Mouse (Mus musculus): ENCODE measurements around the gene Gm44511.
A peak's percentile ranks its signal among the peaks of the same experiment; 100 is the strongest.
"Not testable (repeated sequence)": the region's sequence is repeated elsewhere in the genome, so short reads cannot be mapped to it uniquely, and the experiment has no call there.

Gm44511 gene

DNA sequence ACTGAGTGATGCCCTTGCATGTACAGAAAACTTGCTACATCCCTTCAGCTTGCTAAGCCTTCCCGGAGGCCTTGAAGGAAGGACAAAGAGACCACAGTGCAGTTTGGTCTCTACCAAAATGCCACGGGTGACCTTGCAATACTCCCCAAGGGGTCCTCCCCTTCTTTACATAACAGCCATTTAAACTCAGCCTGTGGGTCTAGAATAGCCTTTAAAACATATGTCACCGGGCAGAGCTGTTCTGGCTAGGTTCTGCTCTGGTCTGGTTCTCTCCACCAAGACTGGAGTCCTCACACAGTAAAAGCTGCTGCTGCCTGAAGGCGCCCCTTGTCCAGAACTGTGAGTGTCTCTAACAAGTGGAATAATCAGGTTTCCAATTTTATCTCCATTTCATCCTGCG is 25.4 kb downstream of the Gm44511 start:
- DNase-seq (ENCODE audit: low read depth, low spot score), result not testable (repeated sequence)

- peak; percentile 50 for DNase-seq (ENCODE audit: low read depth, low spot score)
These were observed 26.2 kb downstream of the Gm44511 start for GRCm38 (mm10) chr6:128799896-128800270.

- DNase-seq (ENCODE audit: low read depth, low spot score), result peak; percentile 78
These were observed 26.8 kb downstream of the Gm44511 start for GRCm38 (mm10) chr6:128799144-128799895.

DNA sequence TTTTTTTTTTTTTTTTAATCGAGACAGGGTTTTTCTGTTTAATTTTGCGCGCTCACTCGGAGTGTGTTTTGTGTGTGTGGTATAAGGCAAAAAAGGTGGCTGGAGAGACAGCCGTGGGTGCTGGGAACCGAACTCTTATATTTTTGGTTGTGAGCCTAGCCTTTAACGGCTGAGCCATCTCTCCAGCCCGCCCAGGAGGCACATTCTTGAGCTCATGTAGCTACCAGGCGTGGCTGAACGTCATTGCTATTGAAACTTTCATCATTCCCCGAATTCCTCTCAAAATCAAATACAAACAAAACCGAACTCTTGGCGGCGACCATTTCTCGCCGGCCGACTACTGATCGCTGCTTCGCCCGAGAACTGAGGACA is 27.4 kb downstream of the Gm44511 start:
- peak; percentile 72 for DNase-seq (ENCODE audit: low read depth, low spot score)

GRCm38 (mm10) chr6:128797936-128798771 is 28.0 kb downstream of the Gm44511 start:
- DNase-seq (ENCODE audit: low read depth, low spot score), result peak; percentile 65

DNA sequence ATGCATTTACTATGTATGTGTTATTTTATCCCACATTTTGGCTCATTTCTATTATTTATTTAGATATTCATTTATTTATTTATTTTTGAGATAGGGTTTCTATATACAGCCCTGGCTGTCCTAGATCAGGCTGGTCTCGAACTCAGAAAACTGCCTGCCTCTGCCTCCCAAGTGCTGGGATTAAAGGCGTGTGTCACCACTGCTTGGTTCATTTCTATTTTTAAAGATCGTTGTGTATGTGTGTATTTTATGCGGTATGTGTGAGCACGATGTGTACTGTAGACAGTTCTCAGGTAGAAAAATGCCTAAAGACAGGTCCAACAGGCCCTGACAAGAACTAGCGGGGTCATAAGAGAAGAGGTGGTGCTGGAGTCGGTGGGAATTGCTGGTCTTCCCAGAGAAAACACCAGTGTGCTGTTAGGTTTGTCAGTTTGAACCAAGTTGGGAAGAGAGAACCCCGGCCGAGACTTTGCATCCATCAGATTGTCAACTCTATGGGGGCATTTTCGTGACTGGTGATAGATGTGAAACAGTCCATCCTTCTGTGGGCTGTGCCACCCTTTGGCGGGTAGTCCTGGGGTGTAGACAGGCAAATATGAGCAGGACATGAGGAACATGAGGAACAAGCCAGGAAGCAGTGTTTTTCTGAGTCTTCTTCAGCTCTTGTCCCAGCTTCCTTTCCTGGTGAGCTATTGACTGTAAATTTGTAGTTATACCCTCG is 28.8 kb downstream of the Gm44511 start:
- DNase-seq (ENCODE audit: low read depth, low spot score), result peak; percentile 34

- DNase-seq (ENCODE audit: low read depth, low spot score), result peak; percentile 13
These were observed 29.7 kb downstream of the Gm44511 start for GRCm38 (mm10) chr6:128796321-128796955.

GRCm38 (mm10) chr6:128793734-128794133 is 32.4 kb downstream of the Gm44511 start:
- DNase-seq (ENCODE audit: low read depth, low spot score), result peak; percentile 0

GRCm38 (mm10) chr6:128790491-128790994 is 35.6 kb downstream of the Gm44511 start:
- peak; percentile 87 for DNase-seq (ENCODE audit: low read depth, low spot score)

DNA sequence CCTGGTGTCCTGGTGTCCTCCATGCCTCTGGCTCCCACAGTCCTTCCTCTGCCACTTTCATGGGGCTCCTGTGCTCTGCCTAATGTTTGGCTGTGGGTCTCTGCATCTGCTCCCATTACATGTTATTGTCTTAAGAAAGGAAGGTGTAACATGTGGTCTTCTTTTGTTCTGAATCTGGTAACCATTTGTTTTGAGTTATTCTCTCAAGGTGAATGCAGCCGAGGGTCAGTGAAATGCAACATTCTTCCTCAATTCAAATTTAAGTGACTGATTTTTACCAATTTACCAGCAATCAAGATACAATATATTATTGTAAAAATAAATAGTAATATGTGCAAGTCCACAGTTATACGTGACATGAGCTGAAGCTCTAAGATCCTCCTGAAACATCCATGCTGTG is 37.0 kb downstream of the Gm44511 start, which contains the start of gene Klrb1c:
Gene Klrb1c, minus strand, starts transcription at position 101 of the 400 bp plus-strand sequence.
- no peak for DNase-seq (ENCODE audit: low read depth, low spot score)

DNA sequence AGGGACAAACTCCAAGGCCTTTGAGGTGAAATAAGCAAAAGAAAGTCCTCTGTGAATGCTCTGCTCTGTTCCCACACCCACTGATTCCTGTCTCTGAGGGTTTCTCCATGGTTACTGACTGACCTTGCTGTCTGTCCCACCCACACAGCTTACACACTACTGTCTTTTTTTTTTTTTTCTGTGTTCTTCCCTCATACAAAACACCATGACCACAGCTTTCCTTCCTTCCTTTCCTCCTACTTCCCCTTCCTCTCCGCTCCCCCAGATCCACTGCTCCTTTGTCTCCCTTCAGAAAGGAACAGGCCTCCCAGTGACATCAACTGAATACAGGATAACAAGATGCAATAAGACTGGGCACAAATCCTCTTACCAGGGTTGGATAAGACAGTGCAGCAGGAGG is 37.6 kb downstream of the Gm44511 start:
- DNase-seq (ENCODE audit: low read depth, low spot score), result no peak

- not testable (repeated sequence) for DNase-seq (ENCODE audit: low read depth, low spot score)
These were observed 39.7 kb downstream of the Gm44511 start for GRCm38 (mm10) chr6:128786396-128786795.

DNA sequence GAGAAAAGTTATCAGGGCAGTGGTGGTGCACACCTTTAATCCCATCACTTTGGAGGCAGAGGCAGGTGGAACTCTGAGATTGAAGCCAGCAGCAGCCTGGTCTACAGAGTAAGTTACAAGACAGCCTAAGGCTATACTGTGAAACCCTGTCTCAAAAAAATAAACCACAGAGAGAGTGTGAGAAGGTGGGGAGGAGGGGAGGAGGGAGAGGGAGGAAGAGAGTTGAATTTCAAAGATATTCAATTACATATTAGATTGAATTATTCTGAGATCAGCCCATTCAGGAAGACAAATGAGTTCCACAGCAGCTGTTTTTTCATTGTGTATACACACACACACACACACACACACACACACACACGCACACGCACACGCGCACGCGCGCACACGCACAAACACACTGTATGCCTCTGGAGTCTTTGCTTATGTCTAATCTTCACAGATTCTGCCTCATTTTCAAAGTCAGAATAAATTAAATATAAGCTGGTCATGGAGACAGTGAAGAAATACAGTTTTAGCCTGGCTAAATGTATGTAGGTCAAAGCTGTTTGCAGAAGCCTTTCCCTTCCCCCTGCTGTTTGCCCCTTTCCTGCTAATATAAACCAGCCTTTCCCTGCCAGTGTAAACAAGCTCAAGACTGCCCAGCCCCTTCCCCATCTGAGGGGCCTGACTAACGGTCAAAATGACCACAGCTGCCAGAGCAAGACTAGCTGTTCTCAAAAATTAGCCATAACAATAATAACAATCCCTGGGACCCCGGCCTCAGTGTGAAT is 56.4 kb downstream of the Gm44511 start:
- DNase-seq (ENCODE audit: low read depth, low spot score), result no peak

DNA sequence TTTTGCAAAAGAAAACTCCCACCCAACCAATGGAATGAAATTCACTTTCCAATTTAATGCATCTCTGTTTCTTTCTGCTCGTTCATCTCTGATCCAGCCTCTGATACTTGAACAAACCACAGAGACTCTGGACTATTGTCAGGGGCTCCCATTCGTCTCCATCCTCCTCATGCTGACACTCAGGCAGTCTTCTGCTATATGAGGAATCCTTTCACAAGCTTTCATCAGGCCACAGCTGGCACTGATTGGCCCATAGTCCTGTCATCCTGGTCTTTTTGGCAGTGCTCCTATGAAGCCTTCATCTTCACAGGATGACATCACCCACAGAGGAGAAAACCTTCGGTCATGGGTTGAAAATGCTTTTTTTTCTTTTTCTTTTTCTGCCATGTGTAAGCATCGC is 58.1 kb downstream of the Gm44511 start:
- DNase-seq (ENCODE audit: low read depth, low spot score), result no peak

- peak; percentile 72 for DNase-seq (ENCODE audit: low read depth, low spot score)
These were observed 59.4 kb downstream of the Gm44511 start for GRCm38 (mm10) chr6:128766486-128767254.

DNA sequence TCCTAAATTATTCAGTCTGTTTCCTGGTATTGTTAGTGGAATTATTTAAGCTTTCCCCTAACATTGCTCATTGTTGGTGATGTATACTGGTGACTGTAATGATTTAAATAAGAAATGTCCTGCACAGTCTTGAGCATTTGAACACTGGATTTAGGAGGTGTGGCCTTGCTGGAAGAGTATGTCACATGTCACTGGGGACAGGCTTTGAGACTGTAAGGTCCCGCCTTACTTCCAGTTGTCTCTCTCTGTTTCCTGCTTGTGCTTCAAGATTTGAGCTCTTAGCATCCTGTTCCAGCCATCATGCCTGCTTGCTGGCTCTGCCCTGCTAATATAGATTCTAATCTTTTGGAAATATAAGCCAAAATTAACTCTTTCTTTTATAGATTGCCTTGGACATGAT is 60.9 kb downstream of the Gm44511 start:
- no peak for DNase-seq (ENCODE audit: low read depth, low spot score)

- DNase-seq (ENCODE audit: low read depth, low spot score), result no peak
These were observed 61.5 kb downstream of the Gm44511 start for GRCm38 (mm10) chr6:128764598-128764997.

GRCm38 (mm10) chr6:128763736-128764523 is 62.2 kb downstream of the Gm44511 start:
- DNase-seq (ENCODE audit: low read depth, low spot score), result peak; percentile 99
